Mouse (Mus musculus) lung, embryonic 16.5 days (tissue): Measurements from ENCODE around the gene Tgm1. TPM values are rescaled to one million over a fixed set of nuclear protein-coding genes. Genes with fewer than 3 reads are reported as not detected.

Source experiments
- ATAC-seq: fragments of 200-750 bp; cut with Nextera tagmentation; 2 replicates; pipeline ENCODE4 v1.8.0; 2017; ENCODE audit warnings: low read depth, mild to moderate bottlenecking, moderate library complexity
- H3K27ac ChIP-seq: fragments of 300-500 bp; sonication (generic); 2 replicates; pipeline ENCODE4 v1.5.1; 2014; ENCODE audit warnings: mild to moderate bottlenecking, control low read depth, low read length
- H3K27me3 ChIP-seq: fragments of 300-500 bp; sonication (generic); 2 replicates; pipeline ENCODE4 v1.6.1; 2014; ENCODE audit warnings: low read depth, low read length, mixed read lengths; ENCODE audit not compliant: control insufficient read depth, insufficient read depth
- H3K36me3 ChIP-seq: fragments of 300-500 bp; sonication (generic); 2 replicates; pipeline ENCODE4 v1.6.1; 2014; ENCODE audit warnings: low read length; ENCODE audit not compliant: control insufficient read depth, insufficient read depth
- H3K4me1 ChIP-seq: fragments of 300-500 bp; sonication (generic); replicated peaks from 2 replicates; pipeline ENCODE4 v1.6.1; 2014; ENCODE audit warnings: low read length, mixed read lengths; ENCODE audit not compliant: control insufficient read depth, insufficient read depth
- H3K4me2 ChIP-seq: fragments of 300-500 bp; sonication (generic); 2 replicates; pipeline ENCODE4 v1.6.1; 2014; ENCODE audit warnings: low read depth, low read length, control low read depth
- H3K4me3 ChIP-seq: fragments of 300-500 bp; sonication (generic); 2 replicates; pipeline ENCODE4 v1.5.1; 2014; ENCODE audit warnings: mild to moderate bottlenecking, low read length, control low read depth
- H3K9ac ChIP-seq: fragments of 300-500 bp; sonication (generic); 2 replicates; pipeline ENCODE4 v1.6.1; 2014; ENCODE audit warnings: low read length, control low read depth
- H3K9me3 ChIP-seq: fragments of 300-500 bp; sonication (generic); 2 replicates; pipeline ENCODE4 v1.6.1; 2016; ENCODE audit warnings: low read length; ENCODE audit not compliant: control insufficient read depth
- WGBS: fragments of 180-500 bp; shearing (Covaris S2); extraction: QIAGEN DNeasy Blood & Tissue Kit; methylation state at CpG from one replicate; pipeline ENCODE4 v1.1.7; 2014; 5-methylcytosine and 5-hydroxymethylcytosine counted together
- polyA plus RNA-seq: library from polyadenylated mRNA; unstranded; fragments of >200 nt; fragmentation: Nextera tagmentation; extraction: Ambion mirVana; gene quantifications from 2 replicates; pipeline ENCODE4 v1.2.1, GENCODE M21; 2015

The Tgm1 gene
- polyA plus RNA-seq, 1 experiment from 2014 or later, result 3.2 TPM

DNA sequence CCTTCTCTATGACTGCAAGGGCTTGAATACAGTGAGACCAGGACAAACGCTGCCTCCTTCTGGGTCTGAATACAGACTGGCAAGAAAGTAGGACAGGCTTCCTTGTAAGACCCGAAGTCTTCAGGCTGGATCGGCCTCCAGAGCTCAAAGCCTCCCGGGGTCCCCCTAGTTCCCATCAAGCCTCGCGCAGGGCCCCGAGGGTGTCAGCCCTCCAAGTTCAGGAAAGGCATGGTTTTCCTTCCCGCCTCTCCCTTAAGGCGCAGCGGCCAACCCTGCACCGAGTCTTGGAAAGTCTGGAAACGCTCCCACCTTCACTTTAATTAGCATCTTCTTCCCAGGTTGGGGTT lies 42.3 kb downstream of the Tgm1 start:
- Histone ChIP-seq H3K27ac (peak overlapping the region; percentile 93), H3K9me3 (no peaks in the 10 kb centered on the region), H3K4me2 (peak overlapping the region; percentile 93), H3K27me3 (no peaks in the 10 kb centered on the region), H3K9ac (peak overlapping the region; percentile 89), H3K4me1 (peaks cover 10% of the 10 kb centered on the region), H3K4me3 (peak overlapping the region; percentile 97), H3K36me3 (peaks cover 16% of the 10 kb centered on the region; the same call in 1 of the 2 replicates)
- under 1% methylated on average over 12 of the region's 12 CpGs for WGBS
- ATAC-seq, result peak; percentile 50

DNA sequence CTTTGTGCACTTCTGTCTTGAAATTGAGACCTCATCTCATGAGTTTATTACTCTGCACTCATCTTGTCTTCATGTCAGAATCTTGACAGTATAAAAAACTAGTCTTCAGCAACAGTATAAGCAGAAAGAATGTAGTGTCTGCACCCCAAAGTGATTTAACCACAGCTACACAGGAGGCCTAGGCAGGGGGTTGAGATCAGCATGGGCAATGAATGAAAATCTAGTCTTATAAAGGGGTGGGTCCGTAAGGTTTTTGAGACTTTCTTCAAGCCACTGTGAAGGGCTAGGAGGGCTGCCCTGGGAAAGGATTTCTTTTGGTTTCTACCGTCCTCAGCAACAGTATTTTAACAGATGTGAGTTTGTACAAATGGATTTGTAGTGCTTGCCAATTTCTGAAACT lies 53.1 kb downstream of the Tgm1 start:
- Histone ChIP-seq H3K4me2 (peak overlapping the region; percentile 61), H3K4me3 (peak overlapping the region; percentile 75), H3K27ac (0 out of 2 replicates have a peak overlapping the region, but pooled peaks have one; percentile 9), H3K9me3 (no peaks in the 10 kb centered on the region), H3K27me3 (no peaks in the 10 kb centered on the region), H3K9ac (peak overlapping the region; percentile 70), H3K36me3 (peaks cover 19% of the 10 kb centered on the region), H3K4me1 (peaks cover 11% of the 10 kb centered on the region)
- peak; percentile 5; the same call in 1 of the 2 replicates for ATAC-seq
- 46% methylated on average over 2 of the region's 2 CpGs for WGBS

DNA sequence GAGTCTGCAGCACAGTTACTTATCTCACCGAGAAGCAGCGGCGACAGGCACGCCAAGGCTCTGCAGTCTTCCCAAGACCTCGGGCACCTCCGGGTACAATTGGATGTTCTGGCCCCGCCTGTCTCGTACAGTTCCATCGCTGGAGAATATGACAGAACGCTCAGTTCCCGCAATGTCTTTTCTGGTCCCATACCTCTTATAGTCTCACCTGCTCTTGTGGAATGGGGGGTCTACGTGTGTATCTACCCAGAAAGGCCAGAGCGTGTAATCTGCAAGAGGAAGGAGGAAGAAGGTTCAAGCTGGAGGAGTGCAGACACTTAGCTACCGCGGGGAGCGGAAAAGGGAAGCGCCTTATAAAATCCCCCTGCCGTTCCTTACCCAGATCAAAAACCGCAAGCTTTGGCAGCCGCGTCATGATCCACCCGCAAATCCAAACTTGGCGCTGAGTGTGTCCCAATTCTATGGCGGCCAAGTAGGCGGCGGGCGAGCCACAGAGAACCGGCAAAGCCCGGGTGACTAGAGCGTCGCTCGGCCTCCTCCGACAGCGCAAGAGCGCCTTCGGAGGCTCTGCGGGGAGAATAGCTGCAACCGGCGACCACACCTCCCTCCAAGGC lies 53.7 kb downstream of the Tgm1 start, which contains the start of gene Mdp1:
Gene Mdp1 (minus strand): TSS at position 549 of the 614 bp plus-strand sequence.
- peaks cover 19% of the 10 kb centered on the region for H3K36me3 ChIP-seq
- H3K27me3 ChIP-seq, result no peaks in the 10 kb centered on the region
- H3K9me3 ChIP-seq, result no peaks in the 10 kb centered on the region
- H3K4me3 ChIP-seq, result peak within 1 kb of the TSS; percentile 75
- peak within 1 kb of the TSS; percentile 70 for H3K9ac ChIP-seq
- H3K4me1 ChIP-seq, result peaks cover 11% of the 10 kb centered on the region
- H3K4me2 ChIP-seq, result peak within 1 kb of the TSS; percentile 61
- WGBS, result 0% methylated on average over 39 of the region's 39 CpGs
- ATAC-seq, result peak; percentile 97
- peak within 1 kb of the TSS; percentile 26 for H3K27ac ChIP-seq

DNA sequence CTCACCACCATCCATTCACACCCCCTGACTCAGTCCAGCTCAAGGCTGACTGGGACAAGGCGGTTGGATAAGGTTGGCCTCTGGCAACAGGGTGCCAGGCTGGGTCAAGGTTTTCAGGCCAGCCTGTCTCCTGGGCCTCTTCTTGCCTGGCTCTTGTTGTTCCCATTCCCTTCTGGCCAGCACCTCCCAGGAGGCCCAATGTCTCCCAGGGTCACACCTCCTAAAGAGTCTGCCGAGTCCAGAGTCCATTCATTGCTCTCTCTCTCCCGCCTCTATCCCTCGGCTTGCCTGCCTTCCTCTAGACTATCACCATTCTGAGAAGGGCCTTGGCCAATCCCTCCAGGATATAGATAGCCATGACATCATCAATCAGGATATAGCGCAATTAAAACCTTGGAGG lies 55.7 kb downstream of the Tgm1 start:
- H3K4me2 ChIP-seq, result no peak overlapping the region

DNA sequence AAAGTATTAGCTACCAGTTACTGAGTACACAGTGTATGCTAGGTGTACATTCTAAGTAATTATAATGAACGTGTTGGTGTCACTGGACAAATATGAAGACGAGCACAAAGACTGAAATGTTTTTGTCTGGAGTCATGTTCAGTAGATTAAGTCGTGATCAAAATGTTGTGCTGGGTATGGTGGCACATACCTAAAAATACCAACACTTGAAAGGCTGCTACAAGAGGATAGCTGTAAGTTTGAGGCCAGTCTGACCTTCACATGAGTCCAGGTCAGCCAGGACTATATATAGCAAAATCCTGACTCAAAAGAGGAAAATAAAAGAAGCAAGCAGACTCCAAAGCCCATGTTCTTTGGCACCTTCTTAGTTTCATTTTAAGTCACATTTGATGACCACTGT lies 56.8 kb downstream of the Tgm1 start:
- peaks cover 11% of the 10 kb centered on the region for H3K4me1 ChIP-seq
- H3K36me3 ChIP-seq, result peaks cover 8% of the 10 kb centered on the region; the same call in 1 of the 2 replicates
- no peaks in the 10 kb centered on the region for H3K9me3 ChIP-seq
- ATAC-seq, result no peak
- no peak overlapping the region for H3K4me2 ChIP-seq
- 77% methylated on average over 3 of the region's 3 CpGs for WGBS
- H3K27me3 ChIP-seq, result no peaks in the 10 kb centered on the region
- no peak overlapping the region for H3K4me3 ChIP-seq
- no peak overlapping the region for H3K27ac ChIP-seq
- no peak overlapping the region for H3K9ac ChIP-seq

More for the DNA sequence above, 55.7 kb downstream of the Tgm1 start:
- whole genome bisulfite sequencing, result 84% methylated on average over 5 of the region's 5 CpGs
- Histone ChIP-seq H3K27me3 (no peaks in the 10 kb centered on the region), H3K9ac (no peak overlapping the region), H3K4me1 (peaks cover 11% of the 10 kb centered on the region), H3K27ac (no peak overlapping the region), H3K9me3 (no peaks in the 10 kb centered on the region), H3K36me3 (peaks cover 14% of the 10 kb centered on the region; the same call in 1 of the 2 replicates), H3K4me3 (no peak overlapping the region)
- ATAC-seq, result no peak

DNA sequence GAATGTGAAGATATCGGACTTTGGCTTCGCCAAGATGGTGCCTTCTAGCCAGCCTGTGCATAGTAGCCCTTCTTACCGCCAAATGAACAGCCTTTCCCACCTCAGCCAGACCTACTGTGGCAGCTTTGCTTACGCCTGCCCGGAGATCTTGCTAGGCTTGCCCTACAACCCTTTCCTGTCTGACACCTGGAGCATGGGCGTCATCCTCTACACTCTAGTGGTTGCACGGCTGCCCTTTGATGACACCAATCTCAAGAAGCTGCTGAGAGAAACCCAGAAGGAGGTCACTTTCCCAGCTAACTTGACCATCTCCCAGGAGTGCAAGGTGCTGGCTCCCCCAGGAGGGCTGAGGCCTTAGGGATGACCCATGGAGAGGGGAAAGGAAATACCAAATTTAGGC lies 62.2 kb downstream of the Tgm1 start:
- Histone ChIP-seq H3K27me3 (no peaks in the 10 kb centered on the region), H3K4me3 (no peak overlapping the region), H3K9ac (no peak overlapping the region), H3K36me3 (no peaks in the 10 kb centered on the region), H3K27ac (no peak overlapping the region), H3K9me3 (no peaks in the 10 kb centered on the region), H3K4me1 (no peaks in the 10 kb centered on the region), H3K4me2 (no peak overlapping the region)
- ATAC-seq, result no peak
- 81% methylated on average over 7 of the region's 7 CpGs for WGBS

Other genes starting within 250 kb of the Tgm1 start
- 101 and 106 TPM in 2 replicates for gene Dhrs4, start 235.2 kb downstream of the Tgm1 start, polyA plus RNA-seq
- 0.98 and 2.0 TPM in 2 replicates for gene Carmil3, start 223.3 kb downstream of the Tgm1 start, polyA plus RNA-seq
- gene Cpne6, start 203.5 kb downstream of the Tgm1 start, polyA plus RNA-seq, result 0.19 and 0.29 TPM in 2 replicates
- not detected in 2 replicates for gene Nrl, start 188.9 kb downstream of the Tgm1 start, polyA plus RNA-seq
- 65.3 and 69.4 TPM in 2 replicates for gene Pck2, start 173.7 kb downstream of the Tgm1 start, polyA plus RNA-seq
- gene Dcaf11, start 153.9 kb downstream of the Tgm1 start, polyA plus RNA-seq, result 72.9 and 81.6 TPM in 2 replicates
- 1.3 and 2.4 TPM in 2 replicates for gene A730061H03Rik, start 153.5 kb downstream of the Tgm1 start, polyA plus RNA-seq
- gene Fitm1, start 138.3 kb downstream of the Tgm1 start, polyA plus RNA-seq, result 4.7 and 5.2 TPM in 2 replicates
- gene Psme1, start 135.8 kb downstream of the Tgm1 start, polyA plus RNA-seq, result 175 and 179 TPM in 2 replicates
- 6.4 and 7.3 TPM in 2 replicates for gene Emc9, start 128.6 kb downstream of the Tgm1 start, polyA plus RNA-seq
- gene Psme2, start 122.8 kb downstream of the Tgm1 start, polyA plus RNA-seq, result 247 and 250 TPM in 2 replicates
- gene Rnf31, start 122.2 kb downstream of the Tgm1 start, polyA plus RNA-seq, result 17.6 and 18.1 TPM in 2 replicates
- 12.9 and 15.6 TPM in 2 replicates for gene Irf9, start 110.4 kb downstream of the Tgm1 start, polyA plus RNA-seq
- 23.0 and 23.4 TPM in 2 replicates for gene Rec8, start 95.9 kb downstream of the Tgm1 start, polyA plus RNA-seq
- 72.5 and 78.7 TPM in 2 replicates for gene Ipo4, start 78.0 kb downstream of the Tgm1 start, polyA plus RNA-seq
- gene Gm49378, start 76.0 kb downstream of the Tgm1 start, polyA plus RNA-seq, result 1.5 and 1.8 TPM in 2 replicates
- 121 and 125 TPM in 2 replicates for gene Tm9sf1, start 70.1 kb downstream of the Tgm1 start, polyA plus RNA-seq
- gene Tssk4, start 63.7 kb downstream of the Tgm1 start, polyA plus RNA-seq, result 0.73 and 0.74 TPM in 2 replicates
- 52.0 and 57.0 TPM in 2 replicates for gene Mdp1, start 53.4 kb downstream of the Tgm1 start, polyA plus RNA-seq
- 62.2 and 67.1 TPM in 2 replicates for gene Gmpr2, start 42.0 kb downstream of the Tgm1 start, polyA plus RNA-seq
- gene Nedd8, start 41.8 kb downstream of the Tgm1 start, polyA plus RNA-seq, result 499 and 508 TPM in 2 replicates
- gene Tinf2, start 32.1 kb downstream of the Tgm1 start, polyA plus RNA-seq, result 45.5 and 46.2 TPM in 2 replicates
- gene Rabggta, start 8.3 kb upstream of the Tgm1 start, polyA plus RNA-seq, result 34.2 and 35.0 TPM in 2 replicates
- 88.5 and 95.0 TPM in 2 replicates for gene Dhrs1, start 31.8 kb upstream of the Tgm1 start, polyA plus RNA-seq
- 32.6 and 37.8 TPM in 2 replicates for gene Nop9, start 31.8 kb upstream of the Tgm1 start, polyA plus RNA-seq
- gene Cideb, start 44.5 kb upstream of the Tgm1 start, polyA plus RNA-seq, result 1.0 and 1.5 TPM in 2 replicates
- gene Ltb4r2, start 47.5 kb upstream of the Tgm1 start, polyA plus RNA-seq, result 0.20 and 0.23 TPM in 2 replicates
- 2.6 and 3.5 TPM in 2 replicates for gene Ltb4r1, start 52.0 kb upstream of the Tgm1 start, polyA plus RNA-seq
- gene Adcy4, start 70.2 kb upstream of the Tgm1 start, polyA plus RNA-seq, result 20.0 and 20.8 TPM in 2 replicates
- 38.9 and 40.8 TPM in 2 replicates for gene Ripk3, start 74.9 kb upstream of the Tgm1 start, polyA plus RNA-seq
- gene Nfatc4, start 109.2 kb upstream of the Tgm1 start, polyA plus RNA-seq, result 48.2 and 48.5 TPM in 2 replicates
- gene Nynrin, start 140.1 kb upstream of the Tgm1 start, polyA plus RNA-seq, result 16.9 and 18.8 TPM in 2 replicates
- 1.1 and 1.2 TPM in 2 replicates for gene Cbln3, start 170.5 kb upstream of the Tgm1 start, polyA plus RNA-seq
- 17.8 and 19.5 TPM in 2 replicates for gene Khnyn, start 171.0 kb upstream of the Tgm1 start, polyA plus RNA-seq
- gene Sdr39u1, start 186.4 kb upstream of the Tgm1 start, polyA plus RNA-seq, result 55.0 and 55.9 TPM in 2 replicates
- 6.5 and 8.9 TPM in 2 replicates for gene Cma1, start 230.7 kb upstream of the Tgm1 start, polyA plus RNA-seq
- gene Cma2, start 237.1 kb upstream of the Tgm1 start, polyA plus RNA-seq, result not detected in 2 replicates